Comparison of ENCODE assay signal across 9 mouse cellular contexts in the genomic region with DNA sequence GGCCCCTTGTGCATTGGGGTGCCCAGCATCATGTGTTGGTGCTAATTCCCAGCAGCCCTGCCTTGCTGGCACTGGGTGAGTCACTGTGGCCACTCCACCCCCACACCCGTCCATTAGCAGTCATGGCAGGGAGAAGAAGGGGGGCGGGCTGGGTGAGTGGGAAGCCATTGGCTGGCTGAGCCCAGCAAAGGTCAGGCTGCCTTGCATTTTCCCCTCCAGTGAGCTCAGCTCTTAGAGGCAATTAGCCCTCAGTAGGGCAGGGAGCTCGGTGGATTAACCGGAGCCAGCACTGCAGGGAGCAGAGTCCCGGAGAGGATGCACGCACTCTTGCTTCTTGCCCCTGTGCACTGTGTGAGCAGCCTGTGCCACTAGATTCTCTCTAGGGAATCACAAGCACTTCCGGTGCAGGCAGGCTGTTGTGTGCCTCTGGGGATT. TPM values are rescaled to one million over a fixed set of nuclear protein-coding genes. Genes with fewer than 3 reads are reported as not detected.
DNase-seq lines count a peak whose midpoint lies in the region; ATAC-seq and TF ChIP-seq lines count a peak whose summit lies in the region.
"Had no signal": no experiment of that assay in that cellular context is flagged by ENCODE, and none has a peak within 500 bp of the region (broad histone marks: within the 10 kb centered on the region; RNA-seq: fewer than 3 reads in every experiment).

No protein-coding gene starts in this region.

- H3K79me2 ChIP-seq in heart, adult 2 months (replicated peaks; ENCODE audit: control insufficient read depth, insufficient read depth, low read length): no peaks in the 10 kb centered on the region

- H3K9me3 ChIP-seq in neural tube, embryonic 13.5 days: no peaks in the 10 kb centered on the region

- no peak overlapping the region for H3K4me2 ChIP-seq in neural tube, embryonic 13.5 days
- H3K4me2 ChIP-seq: lung, embryonic 14.5 days had no signal

- peaks cover 51% of the 10 kb centered on the region for H3K4me1 ChIP-seq in neural tube, embryonic 13.5 days (replicated peaks)
- no peaks in the 10 kb centered on the region for H3K4me1 ChIP-seq in heart, adult 2 months (ENCODE audit: control insufficient read depth, insufficient read depth, low read length)

- TF ChIP-seq CTCF in layer of hippocampus, adult 2 months (conservative IDR thresholded peaks at IDR 0.05): no peak
- TF ChIP-seq CTCF in heart, adult 2 months (IDR thresholded peaks at IDR 0.05): no peak

- H3K4me3 ChIP-seq in layer of hippocampus, adult 2 months: no peak overlapping the region
- H3K4me3 ChIP-seq in neural tube, embryonic 13.5 days: no peak overlapping the region
- no peak overlapping the region for H3K4me3 ChIP-seq in heart, adult 2 months

- DNase-seq in ovary, adult 18-20 months (ENCODE audit: low spot score): peak; percentile 39
- DNase-seq in ovary, postnatal 10 days (ENCODE audit: low spot score): no peak
- peak; percentile 16 to 57 for DNase-seq in frontal cortex, adult 2 months (ENCODE audit: extremely low spot score in 1 of 2, low spot score in 1 of 2)
- peak; percentile 35 to 48 for DNase-seq in layer of hippocampus, adult 2 months (ENCODE audit: low spot score in 2 of 2)
- DNase-seq in thymus, postnatal 10 days (ENCODE audit: low spot score in 2 of 2): no peak
- no peak for DNase-seq in urinary bladder, adult 18-20 months (ENCODE audit: low spot score in 2 of 2)
- DNase-seq in heart, adult 2 months: no peak
- DNase-seq: lung, embryonic 14.5 days had no signal

- WGBS in neural tube, embryonic 13.5 days: 10% methylated on average over 7 of the region's 7 CpGs
- WGBS in heart, adult 2 months: 47% methylated on average over 7 of the region's 7 CpGs

- no peak overlapping the region for H3K9ac ChIP-seq in neural tube, embryonic 13.5 days
- no peak overlapping the region for H3K9ac ChIP-seq in heart, adult 2 months (ENCODE audit: low read depth, low read length)
- H3K9ac ChIP-seq: lung, embryonic 14.5 days had no signal

- peak; percentile 73 for ATAC-seq in neural tube, embryonic 13.5 days (ENCODE audit: low read depth)

- no peak for TF ChIP-seq EP300 in heart, adult 2 months (IDR thresholded peaks at IDR 0.05; ENCODE audit: insufficient read depth, low read depth, low read length)

- intact Hi-C loops in heart, adult 2 months (cut with DNase I): no loop called here

- TF ChIP-seq POLR2A in heart, adult 2 months (IDR thresholded peaks at IDR 0.05; ENCODE audit: insufficient read depth, low read depth, low read length): no peak

- H3K27me3 ChIP-seq in neural tube, embryonic 13.5 days: no peaks in the 10 kb centered on the region
- H3K27me3 ChIP-seq in heart, adult 2 months (ENCODE audit: control insufficient read depth, insufficient read depth, low read length): no peaks in the 10 kb centered on the region

- peak overlapping the region; percentile 33; the same call in 1 of the 2 replicates for H3K27ac ChIP-seq in layer of hippocampus, adult 2 months
- H3K27ac ChIP-seq in neural tube, embryonic 13.5 days (replicated peaks): peak overlapping the region; percentile 81
- no peak overlapping the region for H3K27ac ChIP-seq in heart, adult 2 months

- no peaks in the 10 kb centered on the region for H3K36me3 ChIP-seq in neural tube, embryonic 13.5 days
- no peaks in the 10 kb centered on the region for H3K36me3 ChIP-seq in heart, adult 2 months (ENCODE audit: control insufficient read depth, insufficient read depth, low read length)

RNA-seq across cellular contexts. Expression of gene Ctnnbl1, which starts 40.9 kb away (rescaled TPM):
- 29.1 and 30.8 TPM in 2 replicates for polyA plus RNA-seq in frontal cortex, adult 2 months (2012; rRNA removed)
- 10 to 100 TPM; 29.2 to 32.8 TPM for total RNA-seq in layer of hippocampus, adult 2 months (2021)
- 69.7 and 72.2 TPM in 2 replicates for polyA plus RNA-seq in neural tube, embryonic 13.5 days (2015; fragmentation: Nextera tagmentation; extraction: Ambion mirVana)
- total RNA-seq in heart, adult 2 months (2021): 10 to 100 TPM; 10.1 to 10.7 TPM
- polyA plus RNA-seq in heart, adult 2 months (2012; rRNA removed): 6.7 and 23.3 TPM in 2 replicates

Comparison
In these comparisons a context has a peak if more than half of its experiments do, and no peak if none do; other contexts are left out.
1. DNase-seq: peak in ovary, adult 18-20 months (single experiment), frontal cortex, adult 2 months (2 of 2) and layer of hippocampus, adult 2 months (2 of 2); none in ovary, postnatal 10 days (single experiment), thymus, postnatal 10 days (0 of 2), urinary bladder, adult 18-20 months (0 of 2) and heart, adult 2 months (0 of 2).